Mouse (Mus musculus): ENCODE results near the gene Ndrg3.

- no peak for TF ChIP-seq CTCF (IDR thresholded peaks at IDR 0.05; ENCODE audit: low read depth)
- TF ChIP-seq EP300 (IDR thresholded peaks at IDR 0.05; ENCODE audit: low read depth): no peak
These were observed 14.8 kb upstream of the Ndrg3 start, which contains the start of gene Dsn1 for GRCm38 (mm10) chr2:157006511-157007233.
